Mouse (Mus musculus) cerebellum, adult 2 months (tissue): ENCODE data around the gene Edn1. TPM values are rescaled to one million over a fixed set of nuclear protein-coding genes. Genes with fewer than 3 reads are reported as not detected.

Experiments used
- DNase-seq, 2 experiments: peaks; one replicate each; pipeline ENCODE4 v3.0.0; 2021
- H3K27ac ChIP-seq: fragments of 200-500 bp; 2 replicates; pipeline ENCODE4 v1.5.1; 2012; ENCODE audit warnings: low read length, control low read depth, inconsistent platforms; ENCODE audit not compliant: insufficient read depth
- H3K27me3 ChIP-seq: fragments of 200-500 bp; 2 replicates; pipeline ENCODE4 v1.6.1; 2012; ENCODE audit warnings: inconsistent platforms, mild to moderate bottlenecking, low read length, moderate library complexity; ENCODE audit not compliant: control insufficient read depth, insufficient read depth
- H3K4me1 ChIP-seq: fragments of 200-500 bp; 2 replicates; pipeline ENCODE4 v1.6.1; 2011; ENCODE audit warnings: low read length; ENCODE audit not compliant: control insufficient read depth, insufficient read depth
- H3K4me3 ChIP-seq: fragments of 200-500 bp; replicated peaks from 2 replicates; pipeline ENCODE3; 2011; ENCODE audit warnings: mild to moderate bottlenecking, low read depth, low read length, control low read depth; ENCODE audit not compliant: insufficient read depth
- CTCF ChIP-seq: fragments of 200-500 bp; IDR thresholded peaks from 2 replicates; pipeline ENCODE4 v1.5.1; 2011; ENCODE audit warnings: low read depth, mild to moderate bottlenecking, control low read depth, low read length, moderate library complexity, borderline replicate concordance; ENCODE audit not compliant: insufficient read depth
- POLR2A ChIP-seq: fragments of 200-500 bp; IDR thresholded peaks from 2 replicates; pipeline ENCODE4 v1.6.1; 2011; ENCODE audit warnings: low read length, control low read depth, borderline replicate concordance; ENCODE audit not compliant: insufficient read depth
- WGBS: fragments of 180-500 bp; shearing (Covaris S2); methylation state at CpG from one replicate; pipeline ENCODE4 v1.1.7; 2018; 5-methylcytosine and 5-hydroxymethylcytosine counted together
- polyA plus RNA-seq: library from polyadenylated mRNA; depleted of rRNA; stranded (reverse); fragments of >200 nt; gene quantifications from 2 replicates; pipeline ENCODE4 v1.2.3, GENCODE M21; 2012

Edn1 gene
- polyA plus RNA-seq, 1 experiment: 1.6 TPM

DNA sequence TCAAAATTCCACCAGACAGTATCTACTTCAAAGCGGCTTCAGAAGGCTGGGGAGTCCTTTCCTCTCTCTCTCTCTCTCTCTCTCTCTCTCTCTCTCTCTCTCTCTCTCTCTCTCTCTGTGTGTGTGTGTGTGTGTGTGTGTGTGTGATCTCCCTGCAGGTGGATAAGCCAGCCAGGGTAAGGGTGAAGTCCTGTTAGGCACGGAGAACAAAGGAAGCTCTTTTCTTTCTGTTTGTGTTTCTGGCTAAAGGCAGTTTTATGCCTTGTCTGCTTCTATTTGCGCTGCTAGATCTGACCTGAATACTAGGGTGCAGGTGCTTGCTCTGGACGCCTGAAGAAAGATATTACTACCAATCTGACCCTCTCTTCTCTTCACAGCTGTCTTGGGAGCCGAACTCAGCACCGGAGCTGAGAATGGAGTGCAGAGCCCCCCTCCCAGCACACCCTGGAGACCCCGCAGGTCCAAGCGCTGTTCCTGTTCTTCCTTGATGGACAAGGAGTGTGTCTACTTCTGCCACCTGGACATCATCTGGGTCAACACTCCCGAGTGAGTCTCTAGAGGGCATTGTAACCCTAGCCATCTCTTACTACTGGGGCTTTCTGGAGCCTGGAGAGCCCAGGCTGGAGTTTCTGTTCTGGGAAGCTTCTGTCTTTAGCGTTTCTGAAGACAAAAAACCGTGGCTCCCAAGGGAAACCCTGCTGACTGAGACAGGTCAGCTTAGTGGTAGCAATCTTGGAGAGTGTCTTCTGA lies 2.1 kb downstream of the Edn1 start:
- WGBS: 41% methylated on average over 11 of the region's 11 CpGs

DNA sequence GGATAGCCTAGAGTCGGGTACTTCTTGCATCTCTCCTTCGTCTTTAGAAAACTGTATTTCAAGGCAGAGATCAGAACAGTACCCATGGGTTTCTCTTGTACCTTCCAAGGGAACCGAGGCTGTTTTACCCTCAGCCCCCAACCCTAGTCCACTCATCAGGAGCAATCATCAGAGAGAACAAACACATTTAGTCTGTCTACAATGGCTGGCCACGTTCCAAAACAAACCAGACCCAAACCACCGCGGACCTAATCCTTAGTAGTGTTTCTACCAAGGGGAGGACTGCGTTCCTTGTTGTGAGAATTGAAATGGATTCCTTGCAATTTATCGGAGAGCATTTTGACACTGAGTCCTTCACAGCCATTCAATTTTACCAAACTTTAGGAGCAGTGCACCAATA lies 2.9 kb downstream of the Edn1 start:
- DNase-seq: no peak
- WGBS: 75% methylated on average over 8 of the region's 8 CpGs
- Histone ChIP-seq H3K4me1 (no peaks in the 10 kb centered on the region), H3K27me3 (peaks cover 3% of the 10 kb centered on the region; the same call in 1 of the 2 replicates), H3K4me3 (no peak overlapping the region), H3K27ac (no peak overlapping the region)
- TF ChIP-seq POLR2A (no peak), CTCF (no peak)

More for the DNA sequence above, 2.1 kb downstream of the Edn1 start:
- Histone ChIP-seq H3K27me3 (peaks cover 3% of the 10 kb centered on the region; the same call in 1 of the 2 replicates), H3K27ac (no peak overlapping the region), H3K4me1 (no peaks in the 10 kb centered on the region), H3K4me3 (no peak overlapping the region)
- TF ChIP-seq POLR2A (no peak), CTCF (no peak)
- peak; percentile 20 to 29 for DNase-seq

DNA sequence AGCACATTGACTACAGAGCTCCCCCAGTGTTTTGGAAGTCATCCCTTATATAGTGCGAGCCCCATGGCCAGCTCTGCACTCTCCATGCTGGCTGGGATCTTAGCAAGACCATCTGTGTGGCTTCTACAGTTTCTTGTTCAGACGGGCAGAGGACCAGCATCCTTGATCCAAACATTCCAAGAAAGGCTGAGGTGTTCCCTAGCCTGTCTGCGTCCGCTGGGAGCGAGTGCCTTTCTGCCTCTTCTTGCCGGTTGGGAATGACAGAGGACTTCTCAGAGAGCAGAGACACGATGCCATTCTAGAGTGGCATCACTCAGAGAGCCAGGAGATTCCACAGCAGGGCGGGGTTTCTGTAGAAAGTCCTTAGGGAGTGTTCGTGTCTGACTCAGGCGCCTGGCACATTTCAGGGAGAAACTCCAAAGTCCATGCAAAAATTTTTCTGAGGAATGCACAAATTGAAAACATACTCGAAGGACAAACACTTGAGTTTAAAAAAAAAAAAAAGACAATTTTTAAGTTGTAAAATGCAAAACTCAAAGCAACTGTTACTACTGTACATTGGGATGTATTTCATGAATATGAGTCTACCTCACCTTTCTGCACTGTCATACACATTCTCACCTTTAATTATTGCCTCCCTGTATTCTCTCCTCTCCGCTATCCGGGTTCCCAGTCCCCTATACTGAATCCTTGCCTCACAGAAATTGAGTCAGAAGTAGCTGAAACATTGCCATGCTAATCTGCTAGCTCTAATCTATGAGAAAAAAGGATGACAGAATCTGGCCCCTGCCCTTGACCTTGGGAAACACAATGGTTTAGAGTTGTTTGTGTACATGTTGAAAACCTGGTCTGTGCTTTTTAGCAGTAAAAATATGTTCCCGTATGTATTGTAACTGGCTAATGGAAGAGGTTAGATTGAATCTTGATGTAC lies 5.9 kb downstream of the Edn1 start:
- H3K4me3 ChIP-seq: no peak overlapping the region
- no peak for DNase-seq
- no peaks in the 10 kb centered on the region for H3K4me1 ChIP-seq
- 58% methylated on average over 14 of the region's 14 CpGs for WGBS
- H3K27ac ChIP-seq: no peak overlapping the region
- peaks cover 3% of the 10 kb centered on the region; the same call in 1 of the 2 replicates for H3K27me3 ChIP-seq
- no peak for TF ChIP-seq POLR2A
- no peak for TF ChIP-seq CTCF

DNA sequence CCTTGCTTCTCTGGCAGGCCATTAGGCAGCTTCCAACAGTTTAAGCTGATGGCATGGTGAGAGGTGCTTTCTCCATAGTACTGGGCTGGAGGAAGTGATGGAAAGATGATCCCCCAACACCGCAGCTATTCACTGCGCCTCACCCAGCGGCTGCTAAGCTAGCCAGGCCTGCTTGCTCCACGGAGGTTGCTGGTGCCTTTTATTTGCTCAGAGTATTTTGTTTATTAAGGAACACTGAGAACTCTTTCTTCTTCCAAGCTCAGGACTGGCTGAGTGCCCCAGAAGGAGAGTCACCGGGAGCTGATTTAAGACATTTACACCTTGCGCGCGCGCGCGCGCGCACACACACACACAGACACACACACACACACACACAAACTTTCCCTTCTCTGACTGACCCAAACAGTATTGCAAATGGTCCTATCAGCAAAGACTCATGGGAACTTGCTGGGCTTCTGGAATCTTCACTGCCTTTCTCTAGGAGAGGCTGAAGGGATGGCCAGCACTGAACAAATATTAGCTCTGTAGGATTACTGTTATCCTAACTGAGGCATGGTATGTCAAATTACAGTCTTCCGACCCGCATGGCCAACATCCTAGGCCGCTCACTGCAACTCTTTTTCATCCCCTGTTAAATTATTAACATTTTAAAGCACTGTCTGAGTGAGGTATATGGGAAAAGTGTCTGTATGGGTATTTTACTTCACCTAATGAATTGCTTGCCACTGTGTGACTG lies 7.3 kb downstream of the Edn1 start:
- Histone ChIP-seq H3K27me3 (no peaks in the 10 kb centered on the region), H3K4me1 (no peaks in the 10 kb centered on the region), H3K27ac (no peak overlapping the region), H3K4me3 (no peak overlapping the region)
- DNase-seq: no peak
- 84% methylated on average over 16 of the region's 16 CpGs for WGBS
- TF ChIP-seq POLR2A (no peak), CTCF (no peak)

DNA sequence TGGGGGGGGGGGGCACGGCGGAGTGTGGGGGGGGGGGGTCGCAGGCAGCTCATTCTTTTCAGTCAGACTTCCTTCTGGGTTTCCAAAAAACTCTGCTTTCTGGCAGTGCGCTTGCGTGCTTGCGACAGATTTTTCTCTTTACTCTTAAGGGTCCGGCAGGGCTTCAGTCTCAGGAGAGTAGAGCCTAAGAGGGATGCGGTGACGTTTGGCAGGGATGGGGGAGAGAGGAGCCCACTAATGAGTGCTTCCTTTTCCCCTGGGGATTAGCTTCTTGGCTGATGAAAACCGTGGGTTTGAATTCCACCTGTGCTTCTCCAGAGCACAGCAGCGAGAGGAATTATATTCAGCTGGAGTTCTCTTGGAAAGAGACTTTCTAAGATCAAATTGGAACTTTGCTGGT lies 8.5 kb downstream of the Edn1 start:
- no peak overlapping the region for H3K27ac ChIP-seq
- WGBS: 8% methylated on average over 11 of the region's 11 CpGs
- TF ChIP-seq CTCF (no peak), POLR2A (no peak)
- no peak overlapping the region for H3K4me3 ChIP-seq
- no peak for DNase-seq
- no peaks in the 10 kb centered on the region for H3K4me1 ChIP-seq
- H3K27me3 ChIP-seq: no peaks in the 10 kb centered on the region

DNA sequence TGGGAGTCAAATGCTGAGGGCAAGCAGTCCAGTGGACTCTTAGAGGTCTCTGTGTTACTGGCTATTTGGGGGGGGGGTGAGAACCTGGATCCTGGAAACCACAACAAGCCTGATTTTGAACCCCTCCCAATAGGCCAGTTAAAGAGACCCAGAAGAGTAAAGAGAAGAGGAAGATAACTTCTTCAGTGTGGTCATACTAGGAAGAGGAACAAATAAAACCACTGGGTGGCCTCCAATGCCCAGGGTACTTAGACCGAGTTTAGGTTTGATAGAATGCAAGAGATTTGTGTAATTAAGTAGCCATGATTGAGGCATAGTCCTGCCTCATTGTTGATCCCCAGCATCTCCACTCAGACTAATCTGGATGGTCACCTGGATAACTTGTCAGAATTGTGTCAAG lies 14.4 kb downstream of the Edn1 start:
- WGBS: 66% methylated on average over 1 of the region's 1 CpGs
- no peaks in the 10 kb centered on the region for H3K4me1 ChIP-seq
- no peak for DNase-seq
- H3K27ac ChIP-seq: no peak overlapping the region
- H3K27me3 ChIP-seq: no peaks in the 10 kb centered on the region
- no peak overlapping the region for H3K4me3 ChIP-seq
- TF ChIP-seq POLR2A (no peak), CTCF (no peak)

DNA sequence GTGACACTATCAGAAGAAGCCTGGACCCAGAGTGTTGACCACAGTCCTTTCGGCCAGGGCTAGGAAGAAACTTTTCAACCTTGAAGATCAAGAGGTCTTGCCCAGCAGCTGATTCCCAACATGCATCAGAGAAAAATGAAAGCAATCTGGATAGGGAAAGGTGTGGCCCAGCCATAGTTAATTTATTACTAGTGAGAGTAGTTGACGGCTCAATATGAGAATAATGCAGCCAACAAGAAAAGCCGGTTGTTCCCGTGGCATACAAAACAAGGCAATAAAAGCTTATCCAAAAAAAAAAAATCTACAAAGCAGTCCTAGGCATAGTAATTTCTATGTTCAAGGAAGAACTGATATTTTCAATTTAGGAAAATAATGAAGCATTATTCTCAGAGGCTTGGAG lies 16.5 kb downstream of the Edn1 start:
- Histone ChIP-seq H3K27ac (no peak overlapping the region), H3K4me1 (no peaks in the 10 kb centered on the region), H3K4me3 (no peak overlapping the region), H3K27me3 (no peaks in the 10 kb centered on the region)
- 94% methylated on average over 4 of the region's 4 CpGs for WGBS
- no peak for DNase-seq
- TF ChIP-seq POLR2A: no peak
- no peak for TF ChIP-seq CTCF
